ENCODE assay signal across 16 mouse cellular contexts in genomic region chr12:73866896-73867295, GRCm38 (mm10). TPM values are rescaled to one million over a fixed set of nuclear protein-coding genes. Genes with fewer than 3 reads are reported as not detected.
DNase-seq lines count a peak whose midpoint lies in the region; ATAC-seq lines count a peak whose summit lies in the region.
"Had no signal": no experiment of that assay in that cellular context is flagged by ENCODE, and none has a peak within 500 bp of the region (broad histone marks: within the 10 kb centered on the region; RNA-seq: fewer than 3 reads in every experiment).

No protein-coding gene starts in this region.

- H3K4me2 ChIP-seq in hindbrain, embryonic 14.5 days (replicated peaks) = no peak overlapping the region
- no peak overlapping the region for H3K4me2 ChIP-seq in hindbrain, embryonic 11.5 days (replicated peaks; ENCODE audit: low read depth, low read length)
- H3K4me2 ChIP-seq: heart, embryonic 13.5 days; intestine, embryonic 15.5 days had no signal

- no peaks in the 10 kb centered on the region for H3K36me3 ChIP-seq in hindbrain, embryonic 14.5 days (replicated peaks; ENCODE audit: control insufficient read depth, insufficient read depth)
- no peaks in the 10 kb centered on the region for H3K36me3 ChIP-seq in hindbrain, embryonic 11.5 days (ENCODE audit: control insufficient read depth, insufficient read depth, low read length)
- H3K36me3 ChIP-seq: heart, embryonic 13.5 days; intestine, embryonic 15.5 days had no signal

- H3K9ac ChIP-seq in hindbrain, embryonic 14.5 days = no peak overlapping the region
- H3K9ac ChIP-seq in hindbrain, embryonic 11.5 days (ENCODE audit: low read depth, low read length) = no peak overlapping the region
- H3K9ac ChIP-seq: heart, embryonic 13.5 days; intestine, embryonic 15.5 days; liver, embryonic 14.5 days had no signal

- 44% methylated on average over 6 of the region's 6 CpGs for WGBS in hindbrain, embryonic 14.5 days
- 69% methylated on average over 6 of the region's 6 CpGs for WGBS in hindbrain, embryonic 11.5 days

- DNase-seq in hindbrain, embryonic 14.5 days (ENCODE audit: low spot score) = peak; percentile 38
- DNase-seq in hindbrain, embryonic 11.5 days (ENCODE audit: low spot score) = no peak
- peak; percentile 10 to 13 for DNase-seq in left cerebral cortex, postnatal 25 days (ENCODE audit: low spot score in 2 of 2)
- no peak for DNase-seq in left cerebral cortex, postnatal 36 days (ENCODE audit: low spot score in 2 of 2)
- DNase-seq in 416B (ENCODE audit: low read depth) (peak; percentile 16), NIH3T3 (ENCODE audit: low read depth) (peak; percentile 49)
- DNase-seq in thymus, postnatal 0 days (ENCODE audit: low spot score) = no peak
- DNase-seq: adrenal gland, postnatal 25 days; cerebellum, postnatal 36 days; gastrocnemius, postnatal 14 days; lung, postnatal 14 days; thymus, postnatal 14 days had no signal

- ATAC-seq in hindbrain, embryonic 14.5 days (ENCODE audit: low FRiP score) = no peak
- ATAC-seq in hindbrain, embryonic 11.5 days (ENCODE audit: low FRiP score) = no peak
- ATAC-seq: CD4-positive, CD25-positive, alpha-beta regulatory T cell, adult 4 months; intestine, embryonic 15.5 days had no signal

- H3K9me3 ChIP-seq in hindbrain, embryonic 14.5 days (ENCODE audit: control insufficient read depth, low read length) = no peaks in the 10 kb centered on the region
- no peaks in the 10 kb centered on the region for H3K9me3 ChIP-seq in hindbrain, embryonic 11.5 days (ENCODE audit: control insufficient read depth, low read length)
- H3K9me3 ChIP-seq: heart, embryonic 13.5 days; intestine, embryonic 15.5 days had no signal

- H3K27ac ChIP-seq in hindbrain, embryonic 14.5 days = no peak overlapping the region
- H3K27ac ChIP-seq in hindbrain, embryonic 11.5 days (ENCODE audit: low read depth, low read length) = no peak overlapping the region
- H3K27ac ChIP-seq: heart, embryonic 13.5 days; intestine, embryonic 15.5 days; liver, embryonic 14.5 days had no signal

- no peaks in the 10 kb centered on the region for H3K27me3 ChIP-seq in hindbrain, embryonic 14.5 days (ENCODE audit: control insufficient read depth, insufficient read depth, low read length)
- no peaks in the 10 kb centered on the region for H3K27me3 ChIP-seq in hindbrain, embryonic 11.5 days (ENCODE audit: control insufficient read depth, insufficient read depth, low read length)
- H3K27me3 ChIP-seq: heart, embryonic 13.5 days; intestine, embryonic 15.5 days had no signal

- intact Hi-C loops in left cerebral cortex, postnatal 25 days (cut with DNase I) = no loop called here
- intact Hi-C loops in left cerebral cortex, postnatal 36 days (cut with DNase I) = no loop called here

- H3K4me1 ChIP-seq in hindbrain, embryonic 14.5 days (replicated peaks; ENCODE audit: control insufficient read depth, insufficient read depth, low read length) = 0 out of 2 replicates have a peak, but pooled peaks cover 4% of the 10 kb centered on the region
- no peaks in the 10 kb centered on the region for H3K4me1 ChIP-seq in hindbrain, embryonic 11.5 days (replicated peaks; ENCODE audit: control insufficient read depth, insufficient read depth, low read length)
- H3K4me1 ChIP-seq: intestine, embryonic 15.5 days had no signal

- no peak overlapping the region for H3K4me3 ChIP-seq in hindbrain, embryonic 14.5 days (replicated peaks; ENCODE audit: low read length)
- no peak overlapping the region for H3K4me3 ChIP-seq in hindbrain, embryonic 11.5 days (ENCODE audit: low read depth, low read length)
- H3K4me3 ChIP-seq: heart, embryonic 13.5 days; intestine, embryonic 15.5 days had no signal

RNA-seq across cellular contexts. Expression of gene Hif1a, which starts 34.3 kb away (rescaled TPM):
- 103 and 113 TPM in 2 replicates for polyA plus RNA-seq in hindbrain, embryonic 14.5 days (2014; fragmentation: Nextera tagmentation; extraction: Ambion mirVana)
- 130 and 139 TPM in 2 replicates for polyA plus RNA-seq in hindbrain, embryonic 11.5 days (2014; fragmentation: Nextera tagmentation; extraction: Ambion mirVana)
- 10 to 100 TPM; 56.7 to 58.9 TPM for total RNA-seq in left cerebral cortex, postnatal 25 days (2021)
- 10 to 100 TPM; 54.6 TPM for total RNA-seq in left cerebral cortex, postnatal 36 days (2021)
- polyA plus RNA-seq in thymus, postnatal 0 days (2015; fragmentation: Nextera tagmentation; extraction: Ambion mirVana) = 75.2 and 75.7 TPM in 2 replicates

Comparison
In these comparisons a context has a peak if more than half of its experiments do, and no peak if none do; other contexts are left out.
1. DNase-seq: peak in hindbrain, embryonic 14.5 days (single experiment), left cerebral cortex, postnatal 25 days (2 of 2), 416B (single experiment) and NIH3T3 (single experiment); none in hindbrain, embryonic 11.5 days (single experiment), left cerebral cortex, postnatal 36 days (0 of 2) and thymus, postnatal 0 days (single experiment).